Mouse (Mus musculus) midbrain, embryonic 11.5 days (tissue): Measurements from ENCODE around the gene Sel1l3. TPM values are rescaled to one million over a fixed set of nuclear protein-coding genes. Genes with fewer than 3 reads are reported as not detected.

Experiments used
- ATAC-seq: fragments of 200-750 bp; cut with Nextera tagmentation; 2 replicates; pipeline ENCODE4 v1.8.0; 2017; ENCODE audit warnings: moderate TSS enrichment, moderate library complexity; ENCODE audit not compliant: low FRiP score
- DNase-seq: peaks from one replicate; pipeline ENCODE4 v3.0.0; 2015; ENCODE audit warnings: low spot score; ENCODE audit errors: missing footprints
- H3K27ac ChIP-seq: fragments of 300-500 bp; sonication (generic); 2 replicates; pipeline ENCODE4 v1.5.1; 2014; ENCODE audit warnings: low read depth, low read length
- H3K27me3 ChIP-seq: fragments of 300-500 bp; sonication (generic); 2 replicates; pipeline ENCODE4 v1.6.1; 2014; ENCODE audit warnings: mild to moderate bottlenecking, low read length, moderate library complexity, mixed read lengths; ENCODE audit not compliant: control insufficient read depth, insufficient read depth
- H3K36me3 ChIP-seq: fragments of 300-500 bp; sonication (generic); 2 replicates; pipeline ENCODE4 v1.6.1; 2014; ENCODE audit warnings: mild to moderate bottlenecking, low read length, moderate library complexity, mixed read lengths; ENCODE audit not compliant: control insufficient read depth, insufficient read depth
- H3K4me1 ChIP-seq: fragments of 300-500 bp; sonication (generic); 2 replicates; pipeline ENCODE4 v1.6.1; 2014; ENCODE audit warnings: low read length; ENCODE audit not compliant: control insufficient read depth, insufficient read depth
- H3K4me2 ChIP-seq: fragments of 300-500 bp; sonication (generic); 2 replicates; pipeline ENCODE4 v1.6.1; 2014; ENCODE audit warnings: mild to moderate bottlenecking, moderate library complexity
- H3K4me3 ChIP-seq: fragments of 300-500 bp; sonication (generic); 2 replicates; pipeline ENCODE4 v1.5.1; 2014; ENCODE audit warnings: low read depth, low read length
- H3K9ac ChIP-seq: fragments of 300-500 bp; sonication (generic); 2 replicates; pipeline ENCODE4 v1.6.1; 2014; ENCODE audit warnings: low read length
- H3K9me3 ChIP-seq: fragments of 300-500 bp; sonication (generic); 2 replicates; pipeline ENCODE4 v1.6.1; 2016; ENCODE audit warnings: low read length; ENCODE audit not compliant: control insufficient read depth
- WGBS: fragments of 180-500 bp; shearing (Covaris S2); extraction: QIAGEN DNeasy Blood & Tissue Kit; methylation state at CpG from one replicate; pipeline ENCODE4 v1.1.7; 2014; 5-methylcytosine and 5-hydroxymethylcytosine counted together
- polyA plus RNA-seq: library from polyadenylated mRNA; unstranded; fragments of >200 nt; fragmentation: Nextera tagmentation; extraction: Ambion mirVana; gene quantifications from 2 replicates; pipeline ENCODE4 v1.2.1, GENCODE M21; 2014

Gene Sel1l3
- polyA plus RNA-seq, 1 experiment from 2014 or later: 1.4 TPM

GRCm38 (mm10) chr5:53106731-53107130, 107.0 kb downstream of the Sel1l3 start:
- no peak overlapping the region for H3K4me2 ChIP-seq
- H3K27me3 ChIP-seq: no peaks in the 10 kb centered on the region
- H3K36me3 ChIP-seq: no peaks in the 10 kb centered on the region
- no peak for DNase-seq
- no peaks in the 10 kb centered on the region for H3K9me3 ChIP-seq
- 73% methylated on average over 4 of the region's 4 CpGs for WGBS
- no peak overlapping the region for H3K4me3 ChIP-seq
- no peaks in the 10 kb centered on the region for H3K4me1 ChIP-seq
- H3K9ac ChIP-seq: no peak overlapping the region
- no peak for ATAC-seq
- H3K27ac ChIP-seq: no peak overlapping the region

- Histone ChIP-seq H3K27ac (no peak overlapping the region), H3K9me3 (no peaks in the 10 kb centered on the region), H3K4me3 (no peak overlapping the region), H3K4me1 (no peaks in the 10 kb centered on the region), H3K36me3 (no peaks in the 10 kb centered on the region), H3K4me2 (no peak overlapping the region), H3K27me3 (no peaks in the 10 kb centered on the region), H3K9ac (no peak overlapping the region)
- DNase-seq (no peak), ATAC-seq (no peak)
- 83% methylated on average over 4 of the region's 4 CpGs for WGBS
Measured at GRCm38 (mm10) chr5:53106125-53106524, 107.6 kb downstream of the Sel1l3 start.

- H3K36me3 ChIP-seq: no peaks in the 10 kb centered on the region
- no peak overlapping the region for H3K9ac ChIP-seq
- H3K27me3 ChIP-seq: no peaks in the 10 kb centered on the region
- WGBS: 76% methylated on average over 8 of the region's 8 CpGs
- H3K4me3 ChIP-seq: no peak overlapping the region
- no peak overlapping the region for H3K27ac ChIP-seq
- no peak for DNase-seq
- no peaks in the 10 kb centered on the region for H3K9me3 ChIP-seq
- no peak overlapping the region for H3K4me2 ChIP-seq
- ATAC-seq: no peak
- H3K4me1 ChIP-seq: no peaks in the 10 kb centered on the region
Measured at GRCm38 (mm10) chr5:53105716-53106115, 108.0 kb downstream of the Sel1l3 start.

GRCm38 (mm10) chr5:53104177-53104855, 109.4 kb downstream of the Sel1l3 start:
- H3K4me2 ChIP-seq: no peak overlapping the region
- no peaks in the 10 kb centered on the region for H3K9me3 ChIP-seq
- no peak for DNase-seq
- H3K36me3 ChIP-seq: no peaks in the 10 kb centered on the region
- no peak overlapping the region for H3K4me3 ChIP-seq
- no peaks in the 10 kb centered on the region for H3K4me1 ChIP-seq
- H3K9ac ChIP-seq: no peak overlapping the region
- 82% methylated on average over 13 of the region's 13 CpGs for WGBS
- no peak for ATAC-seq
- H3K27me3 ChIP-seq: no peaks in the 10 kb centered on the region
- no peak overlapping the region for H3K27ac ChIP-seq

GRCm38 (mm10) chr5:53101848-53102473, 111.8 kb downstream of the Sel1l3 start:
- no peaks in the 10 kb centered on the region for H3K4me1 ChIP-seq
- no peaks in the 10 kb centered on the region for H3K9me3 ChIP-seq
- ATAC-seq (no peak), DNase-seq (no peak)
- no peaks in the 10 kb centered on the region for H3K27me3 ChIP-seq
- H3K36me3 ChIP-seq: no peaks in the 10 kb centered on the region
- H3K4me3 ChIP-seq: no peak overlapping the region
- H3K27ac ChIP-seq: no peak overlapping the region
- WGBS: 85% methylated on average over 12 of the region's 12 CpGs
- no peak overlapping the region for H3K9ac ChIP-seq
- no peak overlapping the region for H3K4me2 ChIP-seq

- Histone ChIP-seq H3K4me1 (no peaks in the 10 kb centered on the region), H3K36me3 (no peaks in the 10 kb centered on the region), H3K27ac (no peak overlapping the region), H3K4me3 (no peak overlapping the region), H3K9me3 (no peaks in the 10 kb centered on the region), H3K4me2 (no peak overlapping the region), H3K9ac (no peak overlapping the region), H3K27me3 (no peaks in the 10 kb centered on the region)
- whole genome bisulfite sequencing: 66% methylated on average over 3 of the region's 3 CpGs
- ATAC-seq (no peak), DNase-seq (no peak)
Measured at GRCm38 (mm10) chr5:53091331-53091730, 122.4 kb downstream of the Sel1l3 start.

GRCm38 (mm10) chr5:53087452-53087851, 126.3 kb downstream of the Sel1l3 start:
- no peak for ATAC-seq
- no peak for DNase-seq
- H3K27me3 ChIP-seq: no peaks in the 10 kb centered on the region
- H3K4me1 ChIP-seq: no peaks in the 10 kb centered on the region
- no peak overlapping the region for H3K4me2 ChIP-seq
- H3K9ac ChIP-seq: no peak overlapping the region
- H3K9me3 ChIP-seq: no peaks in the 10 kb centered on the region
- H3K27ac ChIP-seq: no peak overlapping the region
- WGBS: 92% methylated on average over 7 of the region's 7 CpGs
- no peaks in the 10 kb centered on the region for H3K36me3 ChIP-seq
- H3K4me3 ChIP-seq: no peak overlapping the region

- ATAC-seq (no peak), DNase-seq (no peak)
- no peaks in the 10 kb centered on the region for H3K4me1 ChIP-seq
- no peak overlapping the region; the same call in 1 of the 2 replicates for H3K9ac ChIP-seq
- H3K4me3 ChIP-seq: no peak overlapping the region
- no peaks in the 10 kb centered on the region for H3K27me3 ChIP-seq
- no peaks in the 10 kb centered on the region for H3K9me3 ChIP-seq
- no peak overlapping the region for H3K27ac ChIP-seq
- 75% methylated on average over 4 of the region's 4 CpGs for WGBS
- no peaks in the 10 kb centered on the region for H3K36me3 ChIP-seq
- H3K4me2 ChIP-seq: no peak overlapping the region
Measured at GRCm38 (mm10) chr5:53078453-53078852, 135.3 kb downstream of the Sel1l3 start.

- Histone ChIP-seq H3K9me3 (no peaks in the 10 kb centered on the region), H3K4me1 (no peaks in the 10 kb centered on the region), H3K4me2 (no peak overlapping the region), H3K4me3 (no peak overlapping the region), H3K9ac (no peak overlapping the region), H3K27ac (no peak overlapping the region), H3K36me3 (no peaks in the 10 kb centered on the region), H3K27me3 (no peaks in the 10 kb centered on the region)
- DNase-seq (no peak), ATAC-seq (no peak)
- WGBS: 84% methylated on average over 6 of the region's 6 CpGs
Measured at GRCm38 (mm10) chr5:53074553-53074952, 139.2 kb downstream of the Sel1l3 start.
